Mouse (Mus musculus): Measurements from ENCODE around the gene BC049352. TPM values are rescaled to one million over a fixed set of nuclear protein-coding genes. Genes with fewer than 3 reads are reported as not detected.

The BC049352 gene
- polyA plus RNA-seq, 1 experiment from 2014 or later, result 0.43 TPM

GRCm38 (mm10) chr9:45167903-45168302 is 13.9 kb upstream of the BC049352 start:
- 69% methylated on average over 5 of the region's 5 CpGs for WGBS
- H3K27ac ChIP-seq, result no peak overlapping the region
- H3K27me3 ChIP-seq (replicated peaks), result no peaks in the 10 kb centered on the region

GRCm38 (mm10) chr9:45170150-45170549 is 11.7 kb upstream of the BC049352 start:
- Histone ChIP-seq H3K36me3 (no peaks in the 10 kb centered on the region), H3K27me3 (replicated peaks) (no peaks in the 10 kb centered on the region), H3K4me2 (replicated peaks) (no peak overlapping the region), H3K9ac (no peak overlapping the region), H3K27ac (no peak overlapping the region), H3K4me3 (replicated peaks) (no peak overlapping the region), H3K9me3 (no peaks in the 10 kb centered on the region), H3K4me1 (replicated peaks) (no peaks in the 10 kb centered on the region)
- 88% methylated on average over 5 of the region's 5 CpGs for WGBS
- no peak for ATAC-seq

More at GRCm38 (mm10) chr9:45167903-45168302, 13.9 kb upstream of the BC049352 start:
- no peaks in the 10 kb centered on the region for H3K36me3 ChIP-seq
- H3K9me3 ChIP-seq, result no peaks in the 10 kb centered on the region
- no peak overlapping the region for H3K4me3 ChIP-seq (replicated peaks)
- no peaks in the 10 kb centered on the region for H3K4me1 ChIP-seq (replicated peaks)
- no peak overlapping the region for H3K9ac ChIP-seq
- no peak for ATAC-seq
- no peak overlapping the region for H3K4me2 ChIP-seq (replicated peaks)

GRCm38 (mm10) chr9:45171073-45171610 is 10.7 kb upstream of the BC049352 start:
- WGBS, result 78% methylated on average over 1 of the region's 1 CpGs
- H3K36me3 ChIP-seq, result no peaks in the 10 kb centered on the region
- ATAC-seq, result no peak

GRCm38 (mm10) chr9:45173475-45173874 is 8.3 kb upstream of the BC049352 start:
- Histone ChIP-seq H3K9me3 (no peaks in the 10 kb centered on the region), H3K9ac (no peak overlapping the region), H3K4me2 (replicated peaks) (no peak overlapping the region), H3K27ac (no peak overlapping the region), H3K36me3 (no peaks in the 10 kb centered on the region), H3K4me3 (replicated peaks) (no peak overlapping the region), H3K27me3 (replicated peaks) (no peaks in the 10 kb centered on the region), H3K4me1 (replicated peaks) (no peaks in the 10 kb centered on the region)
- ATAC-seq, result no peak
- 61% methylated on average over 3 of the region's 3 CpGs for WGBS

More at GRCm38 (mm10) chr9:45171073-45171610, 10.7 kb upstream of the BC049352 start:
- Histone ChIP-seq H3K9ac (no peak overlapping the region), H3K27ac (no peak overlapping the region), H3K4me2 (replicated peaks) (no peak overlapping the region), H3K27me3 (replicated peaks) (no peaks in the 10 kb centered on the region), H3K4me1 (replicated peaks) (no peaks in the 10 kb centered on the region), H3K9me3 (no peaks in the 10 kb centered on the region), H3K4me3 (replicated peaks) (no peak overlapping the region)

- Histone ChIP-seq H3K27me3 (replicated peaks) (no peaks in the 10 kb centered on the region), H3K4me3 (replicated peaks) (no peak overlapping the region), H3K27ac (no peak overlapping the region), H3K4me1 (replicated peaks) (no peaks in the 10 kb centered on the region; the same call in 1 of the 2 replicates), H3K36me3 (no peaks in the 10 kb centered on the region), H3K9ac (no peak overlapping the region), H3K9me3 (no peaks in the 10 kb centered on the region), H3K4me2 (replicated peaks) (no peak overlapping the region)
- ATAC-seq, result no peak
- WGBS, result 90% methylated on average over 5 of the region's 5 CpGs
Observed at GRCm38 (mm10) chr9:45179282-45179681, 2.5 kb upstream of the BC049352 start.

GRCm38 (mm10) chr9:45182521-45182920 is 714 bp downstream of the BC049352 start:
- 55% methylated on average over 3 of the region's 3 CpGs for whole genome bisulfite sequencing
- no peaks in the 10 kb centered on the region for H3K36me3 ChIP-seq

GRCm38 (mm10) chr9:45183266-45183665 is 1.5 kb downstream of the BC049352 start:
- H3K27ac ChIP-seq, result no peak overlapping the region
- H3K27me3 ChIP-seq (replicated peaks), result no peaks in the 10 kb centered on the region
- H3K9me3 ChIP-seq, result no peaks in the 10 kb centered on the region
- no peak overlapping the region for H3K9ac ChIP-seq
- 84% methylated on average over 6 of the region's 6 CpGs for WGBS
- ATAC-seq, result no peak
- no peaks in the 10 kb centered on the region for H3K36me3 ChIP-seq
- H3K4me2 ChIP-seq (replicated peaks), result no peak overlapping the region
- H3K4me1 ChIP-seq (replicated peaks), result no peaks in the 10 kb centered on the region; the same call in 1 of the 2 replicates
- H3K4me3 ChIP-seq (replicated peaks), result no peak overlapping the region

More at GRCm38 (mm10) chr9:45182521-45182920, 714 bp downstream of the BC049352 start:
- Histone ChIP-seq H3K9me3 (no peaks in the 10 kb centered on the region), H3K4me2 (replicated peaks) (no peak overlapping the region), H3K4me1 (replicated peaks) (no peaks in the 10 kb centered on the region; the same call in 1 of the 2 replicates), H3K4me3 (replicated peaks) (no peak overlapping the region), H3K9ac (no peak overlapping the region), H3K27ac (no peak overlapping the region), H3K27me3 (replicated peaks) (no peaks in the 10 kb centered on the region)
- ATAC-seq, result no peak

- no peak overlapping the region for H3K27ac ChIP-seq
- WGBS, result 79% methylated on average over 4 of the region's 4 CpGs
- H3K4me2 ChIP-seq (replicated peaks), result no peak overlapping the region
- H3K27me3 ChIP-seq (replicated peaks), result no peaks in the 10 kb centered on the region
- no peaks in the 10 kb centered on the region for H3K9me3 ChIP-seq
- H3K36me3 ChIP-seq, result no peaks in the 10 kb centered on the region
- H3K4me3 ChIP-seq (replicated peaks), result no peak overlapping the region
- ATAC-seq, result no peak
- no peaks in the 10 kb centered on the region; the same call in 1 of the 2 replicates for H3K4me1 ChIP-seq (replicated peaks)
- H3K9ac ChIP-seq, result no peak overlapping the region
Observed at GRCm38 (mm10) chr9:45185250-45185649, 3.4 kb downstream of the BC049352 start.

- Histone ChIP-seq H3K36me3 (no peaks in the 10 kb centered on the region), H3K9ac (no peak overlapping the region), H3K27me3 (replicated peaks) (no peaks in the 10 kb centered on the region), H3K9me3 (no peaks in the 10 kb centered on the region), H3K27ac (no peak overlapping the region), H3K4me3 (replicated peaks) (no peak overlapping the region), H3K4me2 (replicated peaks) (no peak overlapping the region), H3K4me1 (replicated peaks) (no peaks in the 10 kb centered on the region)
- 79% methylated on average over 10 of the region's 10 CpGs for WGBS
- peak; percentile 58; the same call in 1 of the 2 replicates for ATAC-seq
Observed at GRCm38 (mm10) chr9:45188570-45189563, 7.1 kb downstream of the BC049352 start.

- Histone ChIP-seq H3K27me3 (replicated peaks) (no peaks in the 10 kb centered on the region), H3K27ac (no peak overlapping the region), H3K4me3 (replicated peaks) (no peak overlapping the region), H3K36me3 (no peaks in the 10 kb centered on the region), H3K4me1 (replicated peaks) (no peaks in the 10 kb centered on the region), H3K4me2 (replicated peaks) (no peak overlapping the region), H3K9me3 (no peaks in the 10 kb centered on the region), H3K9ac (no peak overlapping the region)
- ATAC-seq, result no peak
- WGBS, result 89% methylated on average over 4 of the region's 4 CpGs
Observed at GRCm38 (mm10) chr9:45189661-45190174, 7.9 kb downstream of the BC049352 start.

- no peak overlapping the region for H3K9ac ChIP-seq
- H3K4me2 ChIP-seq (replicated peaks), result no peak overlapping the region
- no peaks in the 10 kb centered on the region for H3K36me3 ChIP-seq
- no peak overlapping the region for H3K4me3 ChIP-seq (replicated peaks)
- H3K27ac ChIP-seq, result no peak overlapping the region
- 67% methylated on average over 4 of the region's 4 CpGs for WGBS
- no peaks in the 10 kb centered on the region for H3K9me3 ChIP-seq
- ATAC-seq, result no peak
- 0 out of 2 replicates have a peak, but pooled peaks cover 4% of the 10 kb centered on the region for H3K4me1 ChIP-seq (replicated peaks)
- no peaks in the 10 kb centered on the region for H3K27me3 ChIP-seq (replicated peaks)
Observed at GRCm38 (mm10) chr9:45195468-45195867, 13.7 kb downstream of the BC049352 start.

GRCm38 (mm10) chr9:45196125-45196830 is 14.5 kb downstream of the BC049352 start:
- 77% methylated on average over 8 of the region's 8 CpGs for WGBS

More at GRCm38 (mm10) chr9:45196125-45196830, 14.5 kb downstream of the BC049352 start:
- Histone ChIP-seq H3K4me1 (replicated peaks) (0 out of 2 replicates have a peak, but pooled peaks cover 8% of the 10 kb centered on the region), H3K9me3 (no peaks in the 10 kb centered on the region), H3K27me3 (replicated peaks) (no peaks in the 10 kb centered on the region), H3K4me3 (replicated peaks) (no peak overlapping the region), H3K9ac (no peak overlapping the region), H3K4me2 (replicated peaks) (no peak overlapping the region), H3K36me3 (no peaks in the 10 kb centered on the region), H3K27ac (no peak overlapping the region)
- ATAC-seq, result no peak
